Comparison of ENCODE assay signal across 9 mouse cellular contexts in genomic region chr4:62634054-62634591, GRCm38 (mm10).
A peak's percentile ranks its signal among the peaks of the same experiment; 100 is the strongest.
DNase-seq lines count a peak whose midpoint lies in the region; ATAC-seq and TF ChIP-seq lines count a peak whose summit lies in the region.
"Had no signal": no experiment of that assay in that cellular context is flagged by ENCODE, and none has a peak within 500 bp of the region (broad histone marks: within the 10 kb centered on the region; RNA-seq: fewer than 3 reads in every experiment).

No protein-coding gene starts in this region.

- H3K4me3 ChIP-seq in E14TG2a.4 (replicated peaks; ENCODE audit: low read length), result peak overlapping the region; percentile 61
- no peak overlapping the region for H3K4me3 ChIP-seq in brown adipose tissue, adult 24 weeks (ENCODE audit: insufficient read depth, low read depth, low read length)
- H3K4me3 ChIP-seq in kidney, postnatal 0 days (replicated peaks; ENCODE audit: low read depth, low read length), result no peak overlapping the region
- H3K4me3 ChIP-seq in forebrain, embryonic 12.5 days (replicated peaks), result no peak overlapping the region
- H3K4me3 ChIP-seq: limb, embryonic 15.5 days had no signal

- intact Hi-C loops in left cerebral cortex, postnatal 36 days (cut with DNase I), result no loop called here

- H3K9ac ChIP-seq in kidney, postnatal 0 days (ENCODE audit: low read depth, low read length), result 0 out of 2 replicates have a peak overlapping the region, but pooled peaks have one; percentile 3
- no peak overlapping the region for H3K9ac ChIP-seq in forebrain, embryonic 12.5 days
- H3K9ac ChIP-seq: limb, embryonic 15.5 days had no signal

- peaks cover 36% of the 10 kb centered on the region for H3K4me1 ChIP-seq in E14TG2a.4 (replicated peaks; ENCODE audit: low read depth, low read length)
- H3K4me1 ChIP-seq in brown adipose tissue, adult 24 weeks (ENCODE audit: control insufficient read depth, insufficient read depth, insufficient read length, low read length), result peaks cover 34% of the 10 kb centered on the region
- H3K4me1 ChIP-seq in kidney, postnatal 0 days (replicated peaks; ENCODE audit: insufficient read depth, low read length), result peaks cover 16% of the 10 kb centered on the region
- no peaks in the 10 kb centered on the region for H3K4me1 ChIP-seq in forebrain, embryonic 12.5 days

- no peaks in the 10 kb centered on the region for H3K9me3 ChIP-seq in E14TG2a.4 (ENCODE audit: low read length)
- H3K9me3 ChIP-seq in kidney, postnatal 0 days (replicated peaks; ENCODE audit: low read length), result no peaks in the 10 kb centered on the region
- H3K9me3 ChIP-seq in forebrain, embryonic 12.5 days, result no peaks in the 10 kb centered on the region
- H3K9me3 ChIP-seq: limb, embryonic 15.5 days had no signal

- H3K27me3 ChIP-seq in E14TG2a.4 (ENCODE audit: insufficient read depth, low read length), result peaks cover 10% of the 10 kb centered on the region; the same call in 1 of the 2 replicates
- H3K27me3 ChIP-seq in kidney, postnatal 0 days (ENCODE audit: insufficient read depth, low read length), result no peaks in the 10 kb centered on the region
- no peaks in the 10 kb centered on the region for H3K27me3 ChIP-seq in forebrain, embryonic 12.5 days
- H3K27me3 ChIP-seq: limb, embryonic 15.5 days had no signal

- H3K4me2 ChIP-seq in kidney, postnatal 0 days (ENCODE audit: low read length), result no peak overlapping the region
- H3K4me2 ChIP-seq in forebrain, embryonic 12.5 days, result no peak overlapping the region
- H3K4me2 ChIP-seq: limb, embryonic 15.5 days had no signal

- WGBS in kidney, postnatal 0 days, result 32% methylated on average over 9 of the region's 13 CpGs
- WGBS in forebrain, embryonic 12.5 days, result 61% methylated on average over 11 of the region's 13 CpGs

- no peak for TF ChIP-seq CTCF in E14TG2a.4 (conservative IDR thresholded peaks at IDR 0.05; ENCODE audit: low read length)
- TF ChIP-seq CTCF in kidney, postnatal 0 days (IDR thresholded peaks at IDR 0.05; ENCODE audit: low read depth), result no peak

- no peaks in the 10 kb centered on the region for H3K36me3 ChIP-seq in E14TG2a.4 (ENCODE audit: insufficient read depth, low read length)
- no peaks in the 10 kb centered on the region for H3K36me3 ChIP-seq in kidney, postnatal 0 days (ENCODE audit: insufficient read depth, low read length)
- peaks cover 51% of the 10 kb centered on the region for H3K36me3 ChIP-seq in forebrain, embryonic 12.5 days (replicated peaks)
- H3K36me3 ChIP-seq: limb, embryonic 15.5 days had no signal

- ATAC-seq in kidney, postnatal 0 days (replicated peaks; ENCODE audit: low FRiP score, low read depth), result no peak; the same call in 1 of the 2 replicates
- ATAC-seq in monocyte, adult 5-6 weeks (replicated peaks; ENCODE audit: insufficient number of reproducible peaks, low FRiP score, low TSS enrichment, poor library complexity, severe bottlenecking), result peak; percentile 19; the same call in 1 of the 2 replicates
- ATAC-seq in forebrain, embryonic 12.5 days (ENCODE audit: low FRiP score), result no peak

- DNase-seq in kidney, postnatal 0 days (ENCODE audit: low spot score), result peak; percentile 58
- DNase-seq in thymus, postnatal 4 days, result peak; percentile 65
- no peak for DNase-seq in layer of hippocampus, adult 18-20 months (ENCODE audit: low spot score in 2 of 2)
- DNase-seq in left cerebral cortex, postnatal 36 days (ENCODE audit: low spot score in 2 of 2), result no peak

- H3K27ac ChIP-seq in brown adipose tissue, adult 24 weeks (replicated peaks; ENCODE audit: low read depth, low read length), result 0 out of 2 replicates have a peak overlapping the region, but pooled peaks have one; percentile 35
- peak overlapping the region; percentile 54 for H3K27ac ChIP-seq in kidney, postnatal 0 days
- H3K27ac ChIP-seq in forebrain, embryonic 12.5 days, result no peak overlapping the region
- H3K27ac ChIP-seq: limb, embryonic 15.5 days had no signal

Comparison
In these comparisons a context has a peak if more than half of its experiments do, and no peak if none do; other contexts are left out.
1. DNase-seq: peak in kidney, postnatal 0 days (single experiment) and thymus, postnatal 4 days (single experiment); none in layer of hippocampus, adult 18-20 months (0 of 2) and left cerebral cortex, postnatal 36 days (0 of 2).